Mouse (Mus musculus) liver, postnatal 0 days (tissue): ENCODE measurements around the gene Dut.

Source experiments
- CTCF ChIP-seq: sonication (generic); IDR thresholded peaks from 2 replicates; pipeline ENCODE4 v1.5.1; 2016; ENCODE audit warnings: antibody characterized with exemption, low read depth
- EP300 ChIP-seq: IDR thresholded peaks from 2 replicates; pipeline ENCODE4 v1.6.1; 2016; ENCODE audit warnings: antibody characterized with exemption, low read depth, mild to moderate bottlenecking

DNA sequence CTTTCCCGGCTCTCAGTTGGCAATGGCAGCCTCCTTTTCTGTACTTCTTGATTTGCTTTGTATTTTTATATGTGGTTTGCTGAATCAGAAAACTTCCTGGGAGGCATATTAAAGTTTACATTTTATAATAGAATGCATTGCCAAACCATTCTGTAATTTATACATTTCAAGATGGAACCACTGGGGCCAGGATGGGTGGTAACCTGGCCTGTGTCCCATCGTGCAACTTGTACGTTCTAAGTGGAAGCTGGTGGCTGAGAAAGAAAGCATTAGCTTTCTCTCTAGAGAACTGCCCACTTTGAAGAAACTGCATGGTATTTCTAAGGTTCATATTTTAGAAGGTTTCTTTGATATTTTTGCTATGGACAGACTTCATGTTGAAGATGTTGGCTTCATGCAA, 48.5 kb downstream of the Dut start:
- TF ChIP-seq CTCF (no peak), EP300 (no peak)
